Mouse (Mus musculus) retina, postnatal 7 days (tissue): ENCODE measurements around the gene Hoxa7.

Experiments
- DNase-seq: peaks from one replicate; pipeline ENCODE4 v3.0.0-alpha.2; 2012; ENCODE audit warnings: low read depth, low spot score

Gene Hoxa7

GRCm38 (mm10) chr6:52225612-52226568, 4.2 kb upstream of the Hoxa7 start:
- DNase-seq, result no peak

DNA sequence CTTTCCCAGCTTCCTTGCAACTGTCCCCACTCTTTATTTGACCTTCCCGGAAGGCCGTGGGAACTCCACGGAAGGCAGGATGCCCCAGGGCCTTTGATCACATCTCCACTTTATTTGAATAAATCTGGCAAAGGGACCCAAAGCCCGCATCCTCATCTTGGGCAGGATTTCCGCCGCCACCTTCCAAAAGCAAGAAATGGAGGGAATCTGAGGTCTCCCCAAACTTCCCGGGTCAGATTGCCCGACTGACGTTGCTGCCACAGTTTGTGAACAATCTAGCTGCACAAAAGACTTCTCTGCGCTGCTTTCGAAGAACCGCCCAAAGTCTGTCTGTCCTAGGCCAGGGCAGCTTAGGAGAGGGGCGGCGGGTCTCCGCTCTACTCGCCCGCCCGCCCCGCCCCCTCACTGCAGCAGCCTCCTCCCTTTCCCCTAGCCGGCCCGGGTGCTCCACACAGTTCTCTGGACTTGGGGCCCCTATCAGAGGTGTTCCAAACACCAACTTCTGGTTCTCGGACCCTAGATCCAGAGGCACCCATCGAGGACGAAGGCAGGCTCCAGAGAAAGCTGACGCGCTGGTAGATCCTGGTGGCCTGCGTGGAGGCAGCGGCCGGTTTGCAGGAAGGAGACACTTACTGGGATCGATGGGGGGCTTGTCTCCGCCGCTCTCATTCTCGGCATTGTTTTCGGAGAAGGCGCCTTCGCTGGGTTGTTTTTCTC, 3.4 kb upstream of the Hoxa7 start:
- no peak for DNase-seq

DNA sequence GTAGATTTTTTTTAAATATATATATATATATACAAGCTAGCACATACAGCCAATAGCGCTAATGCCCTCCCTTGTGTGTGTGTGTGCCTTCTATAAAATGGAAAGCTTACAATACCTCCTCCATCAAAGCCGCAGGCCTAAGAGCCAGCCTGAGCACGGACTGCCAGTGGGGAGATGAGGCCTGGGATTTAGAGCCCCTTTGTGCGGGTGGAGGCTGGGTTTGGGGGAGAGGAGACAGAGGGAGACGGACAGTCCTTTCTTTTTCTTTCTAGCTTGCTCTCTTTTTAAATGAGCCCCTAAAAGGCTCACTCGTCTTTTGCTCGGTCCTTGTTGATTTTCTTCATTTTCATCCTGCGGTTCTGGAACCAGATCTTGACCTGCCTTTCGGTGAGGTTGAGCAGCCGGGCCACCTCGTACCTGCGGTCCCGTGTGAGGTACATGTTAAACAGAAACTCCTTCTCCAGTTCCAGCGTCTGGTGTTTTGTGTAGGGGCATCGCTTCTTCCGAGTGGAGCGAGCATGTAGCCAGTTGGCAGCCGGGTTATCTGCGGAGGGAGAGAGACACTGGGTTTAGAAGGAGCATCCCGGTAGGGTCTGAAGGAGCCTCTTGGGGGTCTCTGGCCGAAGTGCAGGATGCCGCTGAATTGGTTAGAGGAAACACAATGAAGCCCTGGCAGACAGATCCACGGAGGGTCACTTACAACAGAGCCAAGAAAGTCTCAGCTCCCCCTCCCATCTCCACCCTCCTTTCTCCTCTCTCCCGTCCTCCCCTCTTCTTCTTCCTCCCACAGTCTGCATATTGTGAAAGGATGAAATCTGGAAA, 2.5 kb upstream of the Hoxa7 start:
- DNase-seq, result no peak

DNA sequence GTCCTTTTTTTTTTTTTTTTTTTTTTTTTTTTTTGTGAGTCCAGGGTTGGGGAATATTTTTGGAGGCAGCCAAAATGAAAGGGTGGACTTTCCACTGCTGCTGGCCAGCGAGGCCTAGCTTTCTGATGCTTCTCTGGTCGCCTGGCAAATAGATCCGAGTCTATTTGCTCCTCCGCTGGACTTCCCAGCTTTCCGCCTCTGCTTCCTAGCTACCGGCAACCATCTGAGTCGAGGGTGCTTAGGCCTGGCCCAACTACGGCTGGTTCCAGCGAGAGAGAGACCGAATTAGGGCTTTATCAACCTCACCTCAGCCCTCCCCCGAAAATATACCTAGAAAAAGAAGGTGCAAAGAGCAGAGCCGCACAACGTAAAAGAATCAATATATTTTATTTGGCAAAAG, 1.1 kb upstream of the Hoxa7 start:
- DNase-seq, result no peak

- no peak for DNase-seq
Observed at GRCm38 (mm10) chr6:52221993-52222685, 485 bp upstream of the Hoxa7 start.

- DNase-seq, result no peak
Observed at GRCm38 (mm10) chr6:52220865-52221310, 766 bp downstream of the Hoxa7 start.

DNA sequence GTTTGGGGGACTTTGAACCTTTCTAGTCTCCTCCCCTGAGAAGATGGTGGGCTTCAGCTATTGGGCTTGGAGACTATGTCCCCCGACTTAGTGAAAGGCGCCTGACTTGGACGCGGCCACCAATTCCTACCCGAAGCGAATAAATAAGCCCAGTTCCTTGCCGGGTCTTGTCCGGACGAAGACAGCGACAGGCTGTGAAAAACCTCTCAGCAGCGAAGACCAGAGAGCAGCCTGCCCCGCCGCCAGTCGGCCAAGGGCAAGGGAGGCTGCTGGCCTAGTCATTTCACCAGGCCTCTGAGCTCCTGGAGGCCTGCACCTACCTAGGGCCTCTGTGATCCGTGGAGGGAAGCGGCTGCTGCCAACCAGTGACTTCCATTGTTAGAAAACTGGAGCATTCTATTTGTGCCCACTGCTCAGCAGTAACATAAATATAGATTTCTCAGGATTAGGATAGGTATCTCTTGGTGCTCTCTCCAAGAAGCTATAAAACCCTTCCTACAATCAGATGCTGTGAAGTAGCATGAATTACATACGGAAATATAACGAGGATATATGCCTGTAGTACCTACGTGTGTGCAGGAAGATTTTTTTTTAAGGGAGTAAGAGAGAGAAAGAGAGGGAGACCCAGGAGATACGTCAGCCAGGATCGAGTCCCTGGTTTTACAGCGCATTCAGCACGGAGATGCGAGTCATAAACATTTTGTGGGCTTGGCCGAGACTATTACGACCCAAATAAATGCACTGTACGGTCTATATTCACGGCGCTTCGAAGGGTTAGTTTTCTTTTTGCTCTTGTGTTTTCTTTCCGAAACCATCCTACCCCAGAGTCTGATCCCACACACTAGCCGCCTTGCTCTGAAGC, 1.4 kb downstream of the Hoxa7 start:
- no peak for DNase-seq

GRCm38 (mm10) chr6:52219234-52219942, 2.3 kb downstream of the Hoxa7 start:
- DNase-seq, result no peak

DNA sequence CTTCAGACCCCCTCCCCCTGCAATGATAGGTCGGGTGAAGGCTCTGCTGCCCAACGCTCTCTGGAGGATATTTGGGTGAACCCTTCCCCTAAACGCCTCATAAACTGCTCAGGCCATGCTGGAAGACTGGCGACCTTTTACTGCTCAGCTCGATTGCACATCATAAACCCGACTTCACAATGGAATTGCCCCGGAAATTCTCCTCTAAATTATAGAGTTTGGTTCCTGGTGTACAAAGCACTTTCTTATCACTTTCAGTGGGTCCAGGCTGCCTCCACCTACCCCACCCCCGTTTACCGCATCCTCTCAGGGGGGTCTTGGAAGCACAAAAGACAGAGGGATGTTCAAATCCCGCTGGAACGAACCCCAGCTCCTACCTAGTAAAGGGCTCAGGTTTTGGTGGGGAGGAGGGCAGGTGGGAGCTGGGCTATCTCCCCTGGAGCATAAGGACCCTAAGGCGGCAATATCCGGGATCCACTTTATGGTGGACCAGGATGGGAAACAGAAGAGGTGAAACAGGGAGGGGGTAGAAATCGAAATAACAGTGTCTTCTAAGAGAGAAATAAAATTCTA, 2.9 kb downstream of the Hoxa7 start:
- DNase-seq, result no peak

DNA sequence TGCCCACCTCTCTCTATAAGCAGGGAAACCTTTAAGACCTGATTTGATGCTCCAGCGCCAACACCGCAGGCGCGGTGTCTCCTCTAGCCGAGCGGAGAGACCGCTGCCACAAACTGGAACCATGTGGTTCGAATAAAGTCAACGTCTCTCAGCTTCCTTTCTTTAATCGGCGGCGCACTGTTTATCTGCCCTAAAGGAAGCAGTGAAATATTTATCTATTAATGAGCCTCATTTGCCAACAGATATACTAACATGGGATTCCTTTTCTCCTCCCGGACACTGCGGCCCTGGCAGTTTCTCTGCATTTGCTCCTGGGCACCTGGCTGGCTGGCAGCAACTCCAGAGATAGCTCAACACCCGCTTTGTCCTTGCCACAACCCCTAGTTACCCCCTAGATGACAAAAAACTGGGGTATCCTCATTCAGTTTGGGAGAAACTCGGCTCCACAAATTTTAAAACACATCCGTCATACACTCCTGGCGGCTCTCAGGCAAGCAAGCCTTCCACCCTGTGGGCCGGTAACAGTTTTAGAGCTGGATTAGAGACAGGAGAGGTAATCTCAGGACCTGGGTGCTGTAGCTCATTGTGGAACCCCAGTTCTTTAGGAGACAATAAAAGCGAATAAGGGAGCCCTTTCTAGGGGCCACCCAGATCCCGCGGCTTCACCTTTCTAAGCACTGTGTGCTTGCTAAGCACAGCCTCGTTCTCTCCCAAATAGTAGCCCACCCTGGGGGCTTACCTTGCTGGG, 3.6 kb downstream of the Hoxa7 start:
- no peak for DNase-seq

DNA sequence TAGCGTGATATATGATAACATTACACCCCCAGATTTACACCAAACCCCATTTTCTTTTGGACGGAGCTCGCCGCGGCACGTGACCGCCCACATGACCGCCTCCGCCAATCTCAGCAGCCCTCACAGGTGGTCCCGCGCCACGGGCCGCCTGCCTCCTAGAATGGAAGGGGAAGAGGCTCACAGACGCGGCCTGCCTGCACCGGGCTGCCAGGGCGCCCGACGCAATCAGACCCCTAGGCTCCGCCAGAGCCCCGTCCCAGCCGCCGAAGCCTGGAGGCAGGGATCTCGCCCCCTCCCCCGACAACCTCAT, 4.2 kb downstream of the Hoxa7 start:
- DNase-seq, result no peak

DNA sequence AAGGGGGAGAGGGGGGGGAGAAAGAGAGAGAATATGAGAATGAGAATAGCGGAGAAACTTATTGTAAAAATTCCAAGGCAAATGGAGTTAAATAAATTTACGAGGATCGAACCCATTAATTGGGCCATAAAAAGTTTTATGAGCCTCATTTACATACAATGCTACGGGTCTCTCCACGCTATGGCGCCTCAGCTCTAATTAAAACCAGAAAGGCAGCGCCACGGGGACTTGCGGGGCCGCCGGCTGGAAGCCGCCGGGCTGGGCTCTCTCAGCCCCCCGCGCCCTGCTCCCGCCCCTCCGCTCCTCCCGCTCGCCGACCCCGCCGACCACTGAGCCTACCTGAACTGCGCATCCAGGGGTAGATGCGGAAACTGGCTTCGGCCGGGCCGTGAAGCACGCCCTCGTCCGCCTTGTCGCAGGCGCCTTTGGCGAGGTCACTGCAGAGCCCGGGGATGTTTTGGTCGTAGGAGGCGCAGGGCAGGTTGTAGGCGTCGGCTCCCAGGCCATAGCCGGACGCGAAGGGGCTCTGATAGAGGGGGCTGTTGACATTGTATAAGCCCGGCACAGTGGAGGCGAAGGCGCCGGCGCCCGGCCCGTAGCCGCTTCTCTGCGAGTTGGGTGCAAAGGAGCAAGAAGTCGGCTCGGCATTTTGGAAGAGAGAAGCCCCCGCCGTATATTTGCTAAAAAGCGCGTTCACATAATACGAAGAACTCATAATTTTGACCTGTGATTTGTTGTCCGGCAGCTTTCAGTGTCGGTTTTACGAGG, 4.8 kb downstream of the Hoxa7 start:
- DNase-seq, result no peak

DNA sequence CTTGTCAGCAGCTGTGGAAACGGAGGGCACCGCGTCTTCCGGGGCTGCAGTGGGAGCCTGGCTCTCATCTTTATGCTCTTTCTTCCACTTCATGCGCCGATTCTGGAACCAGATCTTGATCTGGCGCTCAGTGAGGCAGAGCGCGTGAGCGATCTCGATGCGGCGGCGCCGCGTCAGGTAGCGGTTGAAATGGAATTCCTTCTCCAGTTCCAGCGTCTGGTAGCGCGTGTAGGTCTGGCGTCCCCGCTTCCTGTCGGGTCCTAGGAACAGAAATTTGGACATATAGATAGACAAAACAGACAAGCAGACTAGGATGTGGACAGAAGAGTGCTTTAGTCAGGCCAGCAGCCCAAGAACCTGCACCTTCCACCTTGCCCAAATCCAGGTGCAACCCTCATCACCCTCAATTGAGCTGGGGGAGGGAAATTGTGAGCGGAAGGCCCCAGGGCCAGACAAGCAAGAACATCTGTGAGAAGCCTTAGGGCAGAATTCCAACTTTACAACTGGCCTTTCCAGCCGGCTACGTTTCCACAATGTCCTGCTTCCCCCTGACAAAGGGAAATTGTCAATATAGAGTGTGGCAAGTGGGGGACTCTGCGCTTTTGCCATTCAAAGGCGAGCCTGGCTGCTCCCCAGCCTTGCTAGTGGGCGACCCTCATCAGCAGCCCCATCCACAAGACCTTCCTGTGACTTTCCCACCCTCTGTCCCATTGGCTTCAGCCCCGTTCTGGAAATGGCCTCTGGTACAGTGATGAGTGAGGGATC, 5.7 kb downstream of the Hoxa7 start:
- DNase-seq, result no peak

DNA sequence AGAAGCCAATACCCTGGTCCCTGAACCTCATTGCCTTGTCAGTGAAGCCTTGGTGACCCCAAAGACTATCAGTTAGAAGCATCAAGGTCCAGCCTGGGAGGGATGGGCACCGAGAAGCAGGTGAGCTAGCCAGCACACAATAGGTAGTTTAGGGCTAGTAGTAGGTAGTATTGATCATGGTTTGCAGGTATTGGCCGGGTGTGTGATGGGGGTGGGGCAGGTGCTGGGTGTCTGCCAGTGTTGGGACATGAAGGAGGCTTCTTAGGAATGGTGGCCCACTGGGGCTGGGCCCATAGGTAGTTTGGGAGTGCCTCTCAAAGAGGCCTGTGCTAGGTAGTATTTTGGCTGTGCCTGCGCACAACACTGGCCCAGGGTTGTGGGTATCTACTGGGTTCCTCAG, 6.6 kb downstream of the Hoxa7 start:
- no peak for DNase-seq

GRCm38 (mm10) chr6:52214271-52214670, 7.4 kb downstream of the Hoxa7 start:
- no peak for DNase-seq

GRCm38 (mm10) chr6:52213119-52213986, 8.3 kb downstream of the Hoxa7 start, which contains the start of the genes Hoxa3 and Gm28308:
Gene Hoxa3 (minus strand): TSS chr6:52213336.
Gene Gm28308 (minus strand): TSS chr6:52213339.
- DNase-seq, result no peak
